Mouse (Mus musculus): Measurements from ENCODE around the gene Jph2.
"Not testable (repeated sequence)": the region's sequence is repeated elsewhere in the genome, so short reads cannot be mapped to it uniquely, and the experiment has no call there.

The Jph2 gene

DNA sequence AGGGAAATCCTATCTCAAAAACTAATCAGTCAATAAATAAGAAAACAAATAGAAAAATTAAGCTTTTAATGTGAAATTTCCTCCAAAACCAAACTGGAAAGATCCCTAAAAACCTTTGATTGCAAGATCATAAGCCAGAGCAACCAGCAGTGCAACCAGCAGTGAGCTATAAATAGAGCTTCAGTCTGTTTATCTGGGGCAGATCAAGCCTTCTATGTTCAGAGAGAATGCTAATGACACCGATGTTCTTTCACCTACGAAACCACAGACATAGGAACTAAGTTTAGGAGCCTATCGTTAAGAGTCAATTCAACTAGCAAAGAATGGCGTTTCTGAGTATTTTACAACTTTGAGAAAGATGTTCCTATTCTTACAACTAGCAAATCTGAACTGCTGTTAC lies 14.0 kb upstream of the Jph2 start:
- in situ Hi-C loops (cut with MboI; ENCODE audit: low sequenced_read_pairs) = no loop called here

DNA sequence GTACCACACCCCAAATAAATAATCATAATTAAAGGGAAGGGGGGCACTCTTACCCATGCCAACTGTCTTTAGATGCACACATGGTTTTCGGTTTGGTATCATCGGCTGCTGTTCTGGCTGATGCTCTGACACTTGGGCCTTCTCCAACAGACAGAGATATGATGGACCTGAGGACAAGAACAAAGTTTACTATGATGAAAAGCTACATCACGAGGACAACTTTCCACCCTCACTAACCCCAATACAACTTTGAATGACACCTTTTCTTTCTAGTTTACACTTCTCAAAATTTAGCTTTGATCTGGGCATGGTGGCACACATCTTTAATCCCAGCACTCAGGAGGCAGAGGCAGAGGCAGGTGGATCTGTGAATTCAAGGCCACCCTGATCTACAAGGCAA lies 13.6 kb upstream of the Jph2 start:
- in situ Hi-C loops (cut with MboI; ENCODE audit: low sequenced_read_pairs) = not testable (repeated sequence)

DNA sequence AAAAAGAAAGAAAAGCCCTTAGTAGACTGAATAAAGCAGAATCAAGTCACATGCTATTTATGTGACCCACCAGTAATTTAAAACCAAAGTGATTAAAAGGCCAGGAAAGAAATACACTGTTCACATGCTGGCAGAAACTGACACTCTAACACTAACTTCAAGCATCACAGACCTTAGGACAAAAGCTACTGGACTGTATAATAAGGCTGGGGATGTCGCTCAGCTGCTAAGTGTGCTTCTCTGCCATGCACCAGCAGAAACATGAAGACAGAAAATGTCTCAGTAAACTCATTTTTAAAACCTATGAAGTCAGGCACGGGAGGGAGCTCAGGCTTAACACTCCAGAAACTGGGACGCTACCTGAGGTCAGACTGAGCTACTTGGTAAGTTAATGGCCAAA lies 12.4 kb upstream of the Jph2 start:
- in situ Hi-C loops (cut with MboI; ENCODE audit: low sequenced_read_pairs) = no loop called here

DNA sequence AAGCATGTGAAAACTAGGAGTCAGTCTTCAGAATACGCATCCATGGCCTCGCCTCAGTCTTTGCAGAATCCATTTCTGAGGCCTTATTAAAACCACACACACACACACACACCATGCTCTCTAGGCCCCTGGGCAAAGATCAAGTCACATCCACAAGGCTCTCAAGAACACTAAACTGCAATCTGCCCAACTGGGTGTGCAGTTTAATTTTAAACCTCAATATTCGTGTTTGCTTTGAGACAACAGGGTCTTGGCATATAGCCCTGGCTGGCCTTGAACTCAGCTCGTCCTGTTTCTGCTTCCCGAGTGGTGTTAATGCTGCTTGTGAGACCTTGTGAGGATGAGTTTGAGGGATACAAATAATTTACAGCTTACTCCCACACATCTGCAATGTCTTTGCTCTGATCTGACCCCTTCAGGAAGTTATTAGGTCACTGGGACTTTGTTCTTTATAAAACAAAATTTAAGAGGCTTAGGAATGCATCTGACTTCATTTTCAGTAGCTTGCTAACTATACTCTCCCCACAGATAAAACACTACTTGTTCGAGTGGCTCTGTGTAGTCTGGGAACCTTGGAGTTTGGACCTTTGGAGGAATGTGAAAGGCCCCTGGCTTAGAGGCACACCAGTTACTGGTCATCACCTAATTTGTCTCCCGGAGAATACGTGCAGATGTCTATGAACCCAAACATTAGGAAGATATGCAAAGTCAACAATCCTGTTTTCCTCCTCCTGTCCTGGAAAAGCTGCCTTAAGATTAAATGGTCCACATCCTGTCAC lies 6.4 kb upstream of the Jph2 start:
- in situ Hi-C loops (cut with MboI; ENCODE audit: low sequenced_read_pairs) = no loop called here

DNA sequence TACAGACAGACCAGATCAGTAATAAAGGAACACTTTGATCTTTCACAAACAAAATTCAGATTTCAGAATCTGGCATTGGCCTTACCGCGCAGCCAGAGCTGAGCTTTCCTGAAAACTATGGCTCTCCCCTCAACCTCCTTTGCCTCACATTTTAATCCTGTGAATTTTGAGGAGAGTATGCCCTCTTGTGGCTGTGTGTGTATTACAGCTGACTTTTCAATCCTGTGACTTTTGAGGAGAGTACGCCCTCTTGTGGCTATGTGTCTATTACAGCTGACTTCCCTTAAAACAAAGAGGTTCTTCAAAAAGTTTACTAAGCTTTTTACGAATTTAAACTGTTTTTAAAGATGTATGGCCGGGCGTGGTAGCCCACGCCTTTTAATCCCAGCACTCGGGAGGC lies 3.4 kb upstream of the Jph2 start:
- in situ Hi-C loops (cut with MboI; ENCODE audit: low sequenced_read_pairs) = no loop called here

DNA sequence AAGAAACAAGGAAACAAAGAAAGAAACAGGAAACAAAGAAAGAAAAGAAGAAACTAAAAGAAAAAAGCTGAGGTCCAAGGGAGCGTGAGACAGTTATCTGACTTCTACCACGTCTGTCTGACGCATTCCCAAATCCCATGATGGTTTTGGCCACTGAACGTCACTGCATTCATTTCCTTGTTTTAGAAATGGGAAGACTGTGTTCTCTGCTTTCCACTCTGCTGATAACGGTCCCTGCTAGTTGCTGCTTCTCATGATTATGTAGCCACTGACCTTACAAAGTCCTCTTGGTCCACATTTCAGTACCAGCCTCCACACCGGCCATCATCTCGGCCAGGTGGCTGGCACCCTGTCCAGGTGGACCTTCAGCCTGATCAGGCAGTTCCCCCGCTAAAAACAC lies 1.4 kb upstream of the Jph2 start:
- in situ Hi-C loops (cut with MboI; ENCODE audit: low sequenced_read_pairs) = loop anchor here (5.0 kb wide), 1 partner anchor 47 kb away; no protein-coding TSS in a partner anchor

DNA sequence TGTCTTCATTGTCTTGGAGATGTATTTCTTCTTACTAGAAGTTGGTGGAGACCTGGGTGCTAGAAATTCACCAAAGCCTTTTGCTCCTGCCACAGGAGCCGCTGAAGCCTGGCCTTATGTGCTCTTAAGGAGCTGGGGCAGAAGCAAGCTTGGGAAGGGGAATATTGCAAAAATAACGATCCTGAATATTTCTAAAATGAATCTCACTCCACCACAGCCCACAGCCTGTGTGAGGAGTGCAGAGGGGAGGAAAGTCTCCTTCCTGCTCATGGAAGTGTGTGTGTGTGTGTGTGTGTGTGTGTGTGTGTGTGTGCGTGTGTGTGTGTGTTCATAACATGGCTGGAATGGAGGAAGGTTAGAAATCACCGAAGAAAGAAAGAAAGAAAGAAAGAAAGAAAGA lies 977 bp upstream of the Jph2 start:
- in situ Hi-C loops (cut with MboI; ENCODE audit: low sequenced_read_pairs) = loop anchor here (5.0 kb wide), 1 partner anchor 46 kb away; no protein-coding TSS in a partner anchor

DNA sequence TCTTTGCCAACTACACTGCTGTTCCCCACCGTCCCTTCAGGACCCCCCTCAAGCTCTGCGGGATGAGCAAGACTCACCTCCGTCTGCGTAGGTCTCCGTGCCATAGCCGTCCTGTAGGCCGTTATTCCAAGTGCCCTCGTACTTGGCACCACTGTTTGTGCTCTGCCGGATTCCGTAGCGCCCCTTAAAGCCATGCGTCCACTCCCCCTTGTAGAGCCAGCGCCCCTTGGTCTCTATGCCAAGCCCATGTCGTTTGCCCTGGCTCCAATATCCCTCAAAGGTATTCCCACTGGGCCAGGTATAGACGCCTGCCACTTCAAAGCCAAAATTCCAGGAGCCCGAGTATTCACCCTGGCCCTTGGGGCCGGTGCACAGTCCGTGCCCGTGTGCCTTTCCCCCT lies 722 bp downstream of the Jph2 start:
- in situ Hi-C loops (cut with MboI; ENCODE audit: low sequenced_read_pairs) = loop anchor here (5.0 kb wide), 1 partner anchor 45 kb away; no protein-coding TSS in a partner anchor

DNA sequence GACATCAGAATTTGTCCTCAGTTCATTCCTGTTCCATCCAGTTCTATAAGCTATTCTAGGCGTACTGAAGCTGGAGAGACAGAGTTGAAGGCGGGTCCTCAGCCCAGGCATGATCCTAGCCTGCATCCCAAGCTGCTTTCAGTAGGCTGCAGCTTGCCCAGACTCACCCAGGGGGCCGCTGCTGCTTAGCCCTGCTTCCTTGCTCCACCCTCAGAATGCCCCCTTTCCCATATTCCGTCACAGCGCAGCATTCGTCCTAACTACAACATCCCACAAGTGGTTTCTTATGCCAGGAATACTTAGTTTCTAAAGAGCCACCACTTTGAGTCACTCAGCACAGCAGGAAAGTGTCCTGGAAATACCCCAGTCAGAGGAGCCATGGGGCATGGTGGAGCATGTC lies 2.8 kb downstream of the Jph2 start:
- in situ Hi-C loops (cut with MboI; ENCODE audit: low sequenced_read_pairs) = loop anchor here (5.0 kb wide), 1 partner anchor 43 kb away; no protein-coding TSS in a partner anchor

DNA sequence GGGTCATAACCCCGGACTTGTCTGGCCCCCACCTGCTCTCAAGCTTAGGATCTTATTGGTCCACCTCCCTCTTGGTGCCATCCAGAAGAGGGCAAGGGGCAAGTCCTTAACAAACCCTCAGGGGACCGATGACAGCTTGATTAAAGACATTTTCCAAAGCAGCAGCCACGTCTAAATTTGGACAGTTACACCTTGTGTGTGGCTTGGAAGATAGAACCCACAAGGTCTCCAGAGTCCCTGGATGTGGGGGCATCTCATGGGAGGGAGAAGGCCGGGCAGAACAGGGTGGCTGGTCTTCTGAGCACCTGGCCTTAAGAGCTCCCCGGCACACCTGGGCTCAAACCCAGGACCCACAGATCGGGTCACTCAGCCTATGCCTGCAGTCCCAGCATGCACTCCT lies 3.8 kb downstream of the Jph2 start:
- in situ Hi-C loops (cut with MboI; ENCODE audit: low sequenced_read_pairs) = no loop called here

DNA sequence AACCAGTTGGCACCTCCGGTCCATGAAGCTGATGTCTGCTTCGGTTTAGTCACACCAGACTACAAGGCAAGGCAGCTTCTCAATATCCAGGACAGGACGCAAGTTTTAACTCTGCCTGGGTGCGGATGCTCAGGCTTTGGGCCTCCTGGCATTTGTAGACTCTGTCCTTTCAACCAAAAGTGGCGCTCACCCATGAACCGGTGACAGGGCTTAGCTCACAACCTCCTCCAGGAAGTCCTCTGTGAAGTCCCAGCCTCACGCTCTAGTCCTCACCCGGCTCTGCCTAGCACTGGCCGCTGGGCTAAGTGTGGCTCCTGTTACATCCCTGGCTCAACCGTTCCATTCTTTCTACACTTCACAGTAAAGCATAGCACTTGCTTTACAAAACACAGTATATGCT lies 4.6 kb downstream of the Jph2 start:
- in situ Hi-C loops (cut with MboI; ENCODE audit: low sequenced_read_pairs) = no loop called here

DNA sequence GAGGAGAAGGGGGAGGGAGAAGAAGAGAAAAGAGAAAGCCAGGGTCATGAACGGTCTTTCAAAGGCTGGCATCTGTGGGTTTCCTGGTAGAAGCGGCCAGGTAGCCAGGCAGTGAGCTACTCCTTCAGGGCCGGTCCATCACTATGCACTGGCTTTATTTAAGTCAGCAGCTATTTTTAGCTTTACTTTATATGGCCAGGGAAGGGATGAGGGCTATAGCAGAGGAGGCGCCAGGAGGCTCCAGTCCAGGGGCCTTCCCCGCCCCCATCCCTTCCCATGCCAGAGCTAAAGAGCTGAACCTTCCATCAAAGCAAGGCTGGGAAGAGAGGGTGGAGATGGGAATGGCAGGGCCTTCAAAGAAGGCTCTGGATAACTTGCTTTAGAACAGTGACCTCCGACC lies 5.4 kb downstream of the Jph2 start:
- in situ Hi-C loops (cut with MboI; ENCODE audit: low sequenced_read_pairs) = no loop called here

DNA sequence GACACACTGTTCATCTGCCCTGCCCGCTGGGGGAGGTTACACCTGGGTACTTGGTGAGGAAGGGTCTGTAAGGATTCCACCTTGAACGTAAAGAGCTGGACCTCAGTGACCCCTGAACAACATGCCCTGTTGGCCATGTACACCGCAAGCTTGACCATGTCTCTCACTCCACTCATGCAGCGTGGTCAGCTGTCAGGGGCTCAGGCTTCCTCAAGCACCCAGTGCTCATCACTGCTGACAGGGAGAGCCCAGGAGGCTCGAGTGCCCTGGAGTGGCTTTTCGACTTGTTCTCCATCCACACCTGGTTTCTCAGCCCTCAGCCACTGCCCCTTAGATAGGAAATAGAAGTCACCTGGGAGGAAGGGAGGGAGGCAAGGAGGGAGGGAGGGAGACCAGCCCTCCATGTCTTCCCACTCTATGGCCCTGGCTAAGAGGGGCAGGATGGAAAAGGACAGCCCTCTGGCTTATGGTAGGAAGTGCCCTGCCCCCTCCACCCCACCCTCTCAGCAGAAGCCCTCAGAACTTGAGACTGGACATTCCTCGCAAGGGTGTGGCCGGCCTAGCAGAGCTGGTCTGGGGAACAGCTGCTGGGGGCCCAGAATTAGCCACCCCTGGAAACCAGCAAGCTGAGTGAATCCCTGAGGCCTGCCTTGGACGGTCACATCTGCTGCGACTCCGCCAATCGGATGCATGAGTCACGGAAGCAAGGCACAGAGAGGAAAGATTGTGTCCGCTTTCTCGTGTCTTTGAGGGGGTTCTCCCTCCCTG lies 11.2 kb downstream of the Jph2 start:
- in situ Hi-C loops (cut with MboI; ENCODE audit: low sequenced_read_pairs) = no loop called here

DNA sequence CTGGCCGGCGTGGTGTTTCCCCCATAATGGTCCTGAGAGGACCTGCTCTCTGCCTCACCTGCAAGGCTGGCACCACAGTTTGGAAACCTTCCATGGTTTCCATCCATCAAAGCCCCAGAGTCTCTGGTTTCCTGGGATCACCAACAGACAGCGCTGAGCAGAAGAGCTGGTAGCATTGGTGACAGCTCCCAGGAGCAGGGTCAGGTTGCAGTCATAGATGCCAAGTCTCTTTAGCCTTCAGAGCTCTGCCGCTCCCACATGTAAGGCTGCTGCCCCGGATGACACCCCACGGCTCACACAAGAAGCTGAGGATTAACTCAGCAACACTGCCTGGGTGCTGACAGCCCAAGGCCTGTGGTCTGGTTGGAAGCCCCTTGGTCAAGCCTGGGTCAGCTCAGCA lies 12.7 kb downstream of the Jph2 start:
- in situ Hi-C loops (cut with MboI; ENCODE audit: low sequenced_read_pairs) = no loop called here

DNA sequence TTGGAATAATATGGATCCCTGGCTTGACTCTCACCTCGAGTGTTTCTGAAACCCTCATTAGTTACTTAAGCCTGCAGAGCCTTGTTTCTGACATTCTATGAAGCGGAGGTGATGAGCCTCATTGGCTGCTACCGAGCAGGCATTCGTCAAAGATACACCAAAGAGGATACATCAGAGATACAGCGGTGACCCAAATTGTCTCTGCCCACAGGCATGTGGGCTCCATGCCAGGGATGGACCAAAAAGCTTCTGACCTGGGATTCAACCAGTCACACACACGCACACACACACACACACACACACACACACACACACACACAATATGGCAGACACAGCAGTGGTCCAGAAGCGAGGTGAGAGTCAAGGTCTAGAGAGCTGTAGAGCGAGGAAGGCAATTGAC lies 16.5 kb downstream of the Jph2 start:
- in situ Hi-C loops (cut with MboI; ENCODE audit: low sequenced_read_pairs) = no loop called here

DNA sequence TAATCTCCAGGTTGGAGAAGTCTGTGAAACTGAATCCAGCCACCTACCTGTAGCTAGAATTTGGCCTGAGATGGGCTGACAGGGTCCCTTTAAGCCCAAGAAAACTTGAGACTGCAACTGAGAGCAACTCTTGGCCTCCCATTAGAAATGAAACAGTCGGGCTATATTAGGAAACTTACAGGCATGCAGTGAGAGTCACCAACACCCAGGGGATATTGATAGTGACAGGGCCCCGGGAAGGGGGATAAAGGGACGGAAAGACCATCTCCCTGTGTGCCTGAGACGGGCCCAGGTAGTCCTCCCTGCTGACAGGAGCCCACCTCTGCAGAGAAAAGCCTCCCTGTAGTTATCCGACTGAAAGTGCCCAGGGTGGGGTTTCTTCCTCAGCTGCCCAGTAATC lies 18.4 kb downstream of the Jph2 start:
- in situ Hi-C loops (cut with MboI; ENCODE audit: low sequenced_read_pairs) = no loop called here

DNA sequence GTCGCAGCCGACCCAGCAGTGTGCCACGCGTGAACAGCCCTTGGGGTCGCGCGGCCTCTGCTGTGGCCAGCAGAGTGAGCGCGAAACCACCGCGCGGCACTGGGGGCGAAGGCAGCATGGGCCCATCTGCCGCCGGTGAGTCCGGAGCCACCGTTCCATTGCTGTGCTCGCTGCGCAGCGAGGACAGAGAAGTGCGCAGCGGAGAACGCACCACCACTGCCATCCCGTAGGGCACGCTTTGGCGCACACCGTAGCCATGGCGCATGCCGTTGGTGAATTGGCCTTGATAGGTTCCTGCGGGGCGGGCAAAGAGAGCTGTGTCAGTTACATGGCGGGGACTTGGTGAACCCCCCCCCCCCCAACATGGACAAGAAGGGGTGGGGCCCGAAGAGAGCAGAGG lies 21.7 kb downstream of the Jph2 start:
- in situ Hi-C loops (cut with MboI; ENCODE audit: low sequenced_read_pairs) = no loop called here

DNA sequence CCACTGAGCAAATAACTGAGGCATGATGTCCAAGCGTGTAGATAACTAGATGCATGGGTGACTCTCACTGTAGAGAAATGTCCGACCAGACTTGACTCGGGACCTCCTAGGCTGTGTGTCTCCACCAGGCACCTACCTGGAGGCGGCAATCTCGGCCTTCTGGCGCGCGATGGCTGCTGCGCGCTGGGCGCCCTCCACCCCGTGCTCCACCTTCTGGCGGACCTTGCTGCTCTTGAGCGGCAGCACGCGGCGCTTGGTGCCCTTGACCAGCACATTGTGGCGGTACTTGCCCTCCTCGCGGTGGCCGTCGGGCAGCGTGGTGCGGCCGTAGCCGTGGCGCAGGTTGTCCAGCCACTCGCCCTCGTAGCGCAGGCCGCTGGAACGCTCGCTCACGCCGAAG lies 22.3 kb downstream of the Jph2 start:
- in situ Hi-C loops (cut with MboI; ENCODE audit: low sequenced_read_pairs) = no loop called here

DNA sequence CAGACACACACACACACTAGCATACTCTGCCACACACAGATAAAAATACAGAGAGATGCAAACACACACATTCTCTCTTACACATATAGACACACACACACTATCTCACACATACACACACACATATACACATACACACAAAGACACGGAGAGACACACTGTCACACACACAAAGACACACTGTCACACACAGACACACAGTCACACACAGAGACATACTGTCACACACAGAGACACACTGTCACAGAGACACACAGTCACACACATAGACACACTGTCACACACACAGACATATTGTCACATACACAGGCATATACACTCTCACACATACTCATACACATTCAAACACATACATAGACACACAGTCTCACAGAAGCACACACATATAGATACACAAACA lies 25.2 kb downstream of the Jph2 start:
- in situ Hi-C loops (cut with MboI; ENCODE audit: low sequenced_read_pairs) = no loop called here

DNA sequence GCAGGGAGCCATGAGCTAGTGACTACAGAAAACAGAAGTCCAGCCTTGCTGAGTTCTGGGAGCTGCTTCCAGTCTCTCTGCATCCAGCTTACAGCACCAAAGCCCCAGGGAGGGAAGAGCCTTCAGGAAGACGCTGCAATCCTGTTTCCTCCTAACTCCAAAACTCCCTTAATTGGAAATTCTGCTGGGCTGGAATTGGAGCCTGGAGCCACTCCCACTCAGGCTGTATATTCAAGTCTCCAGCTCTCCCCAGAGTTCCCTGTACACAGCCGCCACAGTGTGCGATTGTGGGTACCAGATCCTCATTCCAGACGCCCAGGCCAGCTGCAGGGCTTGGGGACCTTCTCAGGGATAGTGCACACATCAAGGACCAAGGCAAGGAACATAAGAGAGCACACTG lies 27.6 kb downstream of the Jph2 start:
- in situ Hi-C loops (cut with MboI; ENCODE audit: low sequenced_read_pairs) = no loop called here

DNA sequence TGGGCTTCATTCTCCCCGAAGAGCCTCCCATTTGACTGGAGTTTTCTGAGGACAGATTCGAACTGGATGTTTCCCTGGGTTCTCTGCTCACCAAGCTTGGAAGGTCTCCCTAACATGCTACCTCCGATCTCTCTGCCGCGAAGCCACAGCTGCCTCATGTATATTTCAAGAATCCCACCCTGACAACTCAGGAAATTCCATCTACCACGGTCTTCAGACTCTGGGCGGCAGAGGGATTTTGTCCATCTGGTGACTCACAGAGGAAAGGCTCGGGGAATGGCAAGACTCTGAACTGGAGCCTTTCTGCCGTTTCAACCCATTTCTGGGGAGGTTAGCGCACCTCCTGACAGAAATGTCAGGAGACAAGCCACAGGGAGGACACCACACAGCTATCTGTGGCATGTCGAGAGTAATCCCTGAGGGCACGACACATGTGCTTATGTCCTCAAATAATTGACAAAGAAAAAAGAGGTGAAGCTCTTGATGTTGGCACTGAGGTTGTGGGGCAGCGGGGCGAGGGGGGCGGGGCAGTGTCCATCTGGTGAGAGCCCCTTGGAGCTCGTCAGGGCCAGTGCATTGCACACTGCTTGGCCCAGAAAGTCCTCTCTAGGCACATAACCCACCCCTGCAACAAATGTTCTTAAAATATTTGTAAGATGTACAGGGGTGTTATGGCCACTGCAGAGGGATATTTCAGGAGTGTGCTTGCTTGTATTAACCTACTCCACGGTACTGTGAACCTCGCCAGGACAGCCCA lies 32.8 kb downstream of the Jph2 start:
- in situ Hi-C loops (cut with MboI; ENCODE audit: low sequenced_read_pairs) = no loop called here
